Mouse (Mus musculus): ENCODE measurements at regions not wholly inside any gene's neighbourhood (a gene's known extent, or its start where the extent isn't known, plus 50 kb on each side); places are given as distances from the start of the nearest gene placed in this dataset.

DNA sequence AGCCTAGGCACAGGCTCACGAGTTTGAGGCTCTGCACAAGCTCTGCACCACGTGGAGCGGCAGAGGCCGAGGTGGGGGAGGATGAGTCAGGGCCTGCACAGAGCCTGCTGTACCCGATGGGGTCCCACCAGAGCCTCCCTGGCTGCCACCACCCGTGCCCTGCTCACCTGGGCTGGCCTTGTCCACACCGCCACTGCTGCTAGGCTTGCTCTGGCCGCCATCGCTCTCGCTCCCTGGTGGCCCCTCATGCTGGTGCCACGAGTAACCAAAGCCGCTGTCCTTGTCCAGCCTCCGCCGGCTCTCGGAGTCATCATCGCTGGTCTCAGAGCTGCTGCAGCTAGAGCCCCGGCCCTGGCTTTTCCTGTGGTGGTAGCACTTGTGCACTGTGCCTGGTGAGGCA lies 386.8 kb downstream of the Gm8797 start:
- DNase-seq = no peak

DNA sequence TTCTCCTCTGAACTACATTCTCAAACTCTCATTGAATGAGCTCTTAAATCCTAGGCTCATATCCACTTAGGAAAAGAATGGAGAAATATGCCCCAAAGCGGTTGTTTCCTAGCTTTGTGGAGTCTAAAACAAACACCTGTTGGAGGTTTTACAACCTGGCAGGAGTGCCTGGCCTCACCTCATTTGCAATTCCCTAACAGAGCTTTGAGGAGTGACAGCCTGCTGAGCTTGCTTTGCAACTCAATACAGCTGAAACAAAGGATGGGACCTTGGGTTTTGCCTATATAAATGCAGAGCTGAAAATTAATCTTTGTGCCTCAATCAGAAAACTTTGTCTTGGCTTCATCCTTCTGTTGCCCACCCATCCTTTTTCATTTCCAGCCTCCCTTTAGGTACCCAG lies 423.2 kb downstream of the Gm8797 start:
- no peak for DNase-seq

DNA sequence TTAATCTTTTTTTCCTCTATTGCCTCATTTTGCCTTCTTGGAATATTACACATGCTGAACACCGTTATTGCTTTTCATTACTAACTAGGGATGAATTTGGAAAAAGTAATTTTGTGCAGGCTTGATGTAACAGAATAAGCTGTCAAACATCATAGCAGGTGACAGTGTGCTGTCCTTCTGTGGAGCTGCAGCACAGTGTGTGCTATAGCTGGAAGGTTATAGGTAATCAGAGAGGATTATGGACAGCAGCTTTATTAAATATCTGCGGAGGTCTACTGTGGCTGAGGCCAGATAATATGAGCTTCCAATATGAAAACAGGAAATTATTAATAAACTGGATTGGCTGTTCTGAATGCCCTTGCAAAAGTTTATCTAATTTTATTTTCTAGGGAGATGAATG lies 431.9 kb downstream of the Gm8797 start:
- no peak for DNase-seq

DNA sequence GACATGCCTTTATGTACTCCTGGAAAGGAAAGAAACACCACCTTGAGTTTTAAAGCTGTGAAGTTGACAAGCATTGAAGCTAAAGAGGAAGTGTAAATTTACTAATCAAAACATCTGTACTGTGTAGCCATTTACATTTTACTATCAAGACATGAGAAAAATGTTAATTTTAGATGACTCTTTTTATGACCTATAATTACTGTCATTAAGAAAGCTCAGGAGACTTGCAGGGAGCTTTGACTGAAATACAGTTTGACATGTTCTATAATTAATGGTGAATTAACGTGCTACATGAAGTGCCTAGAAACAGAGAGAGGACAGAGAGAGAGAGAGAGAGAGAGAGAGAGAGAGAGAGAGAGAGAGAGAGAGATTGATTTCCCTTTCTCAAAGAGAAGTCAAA lies 432.8 kb downstream of the Gm8797 start:
- DNase-seq = no peak

DNA sequence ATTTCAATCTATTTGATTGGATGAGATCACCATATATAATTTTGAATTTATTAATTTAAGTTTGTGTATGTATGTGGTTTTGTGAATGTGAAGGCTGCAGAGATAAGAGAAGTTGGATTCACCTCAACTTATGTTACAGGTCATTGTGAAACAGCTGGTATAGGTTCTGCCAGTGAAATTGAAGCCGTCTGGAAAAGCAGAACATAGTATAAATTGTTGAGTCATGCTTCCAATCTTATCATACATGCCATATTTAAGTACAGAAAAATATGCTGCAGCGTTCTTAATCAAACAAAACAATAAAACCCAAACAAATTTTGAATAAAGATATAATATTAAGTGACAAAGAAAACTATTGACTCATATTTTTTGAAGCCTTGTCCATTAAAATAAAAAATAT lies 415.6 kb downstream of the 1700008P02Rik start:
- DNase-seq = no peak

DNA sequence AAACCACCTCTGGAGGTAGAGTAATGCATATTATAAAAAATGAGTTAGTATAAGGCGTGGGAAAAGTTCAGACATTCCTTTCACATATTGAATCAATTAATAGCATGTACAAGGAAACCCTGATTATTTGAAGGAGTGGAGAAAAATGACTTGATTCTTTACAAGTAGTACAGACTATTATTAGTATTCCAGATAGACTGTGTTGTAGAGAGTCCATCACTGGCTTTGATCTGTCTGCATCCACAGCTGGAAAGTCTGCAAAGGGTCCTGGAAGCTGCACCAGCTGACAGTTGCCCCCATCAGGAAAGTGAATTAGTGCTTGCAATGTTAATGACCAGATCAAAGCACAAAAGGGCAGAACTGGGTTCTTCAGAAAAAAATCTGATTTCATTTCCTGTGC lies 391.6 kb downstream of the 1700008P02Rik start:
- no peak for DNase-seq

Data from kidney, adult 18-20 months (tissue).